Mouse (Mus musculus): ENCODE measurements around the gene Olfr1354. TPM values are rescaled to one million over a fixed set of nuclear protein-coding genes. Genes with fewer than 3 reads are reported as not detected.
"Not testable (repeated sequence)": the region's sequence is repeated elsewhere in the genome, so short reads cannot be mapped to it uniquely, and the experiment has no call there.

The Olfr1354 gene
- not detected in 2 replicates for polyA plus RNA-seq (2012; rRNA removed)

DNA sequence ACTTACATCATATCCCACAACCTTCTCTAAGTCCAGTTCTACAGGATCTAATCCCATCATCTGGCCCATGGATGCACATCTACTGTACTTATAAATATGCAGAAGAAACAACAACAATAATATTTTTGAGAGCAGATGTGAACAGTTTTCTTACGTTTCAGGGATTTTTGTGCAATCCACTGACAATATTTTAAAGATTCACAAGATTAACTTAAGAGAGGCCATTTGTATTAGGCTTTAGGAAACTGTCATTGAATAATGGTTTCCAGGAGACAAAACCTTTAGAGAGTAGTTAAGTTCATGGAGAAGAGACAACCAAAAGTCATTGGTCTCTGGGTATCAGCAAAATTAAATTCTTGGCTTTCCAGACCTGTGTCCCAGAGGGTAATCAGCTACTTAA is at the start of gene Olfr1354:
TSS of gene Olfr1354 (plus strand) at position 301 of the 400 bp plus-strand sequence.
- H3K27ac ChIP-seq (ENCODE audit: insufficient read depth, low read length); H3K4me1 ChIP-seq (ENCODE audit: control insufficient read depth, insufficient read depth, low read length); H3K4me3 ChIP-seq (ENCODE audit: insufficient read depth, low read length): not testable (repeated sequence)

DNA sequence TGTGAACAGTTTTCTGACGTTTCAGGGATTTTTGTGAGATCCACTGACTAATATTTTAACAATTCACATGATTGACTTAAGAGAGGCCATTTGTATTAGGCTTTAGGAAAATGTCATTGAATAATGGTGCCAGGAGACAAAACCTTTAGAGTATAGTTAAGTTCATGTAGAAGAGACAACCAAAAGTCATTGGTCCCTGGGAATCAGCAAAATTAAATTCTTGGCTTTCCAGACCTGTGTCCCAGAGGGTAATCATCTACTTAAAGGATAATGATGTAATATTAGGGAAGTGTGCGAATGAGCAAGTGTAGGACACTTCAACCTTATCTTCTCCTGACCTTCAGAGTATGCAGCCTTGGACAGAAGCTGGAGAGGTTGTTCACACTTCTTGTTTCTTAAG is 37.7 kb upstream of the Olfr1354 start, which contains the start of gene Olfr1355:
TSS of gene Olfr1355 (plus strand) at position 301 of the 400 bp plus-strand sequence.
- TF ChIP-seq CTCF (IDR thresholded peaks at IDR 0.05; ENCODE audit: extremely low read depth, insufficient read depth, low read length), result no peak
- no peak for TF ChIP-seq POLR2A (IDR thresholded peaks at IDR 0.05; ENCODE audit: extremely low read depth, insufficient read depth, low read length)
- Histone ChIP-seq H3K4me1 (ENCODE audit: control insufficient read depth, insufficient read depth, low read length) (no peaks in the 10 kb centered on the region), H3K4me3 (ENCODE audit: insufficient read depth, low read length) (no peak within 1 kb of the TSS), H3K27ac (ENCODE audit: insufficient read depth, low read length) (no peak within 1 kb of the TSS)

GRCm38 (mm10) chr10:78950336-78950735 is 37.4 kb downstream of the Olfr1354 start, which contains the start of gene Olfr8:
Gene Olfr8, plus strand, starts transcription at chr10:78950636.
- H3K27ac ChIP-seq (ENCODE audit: insufficient read depth, low read length); H3K4me3 ChIP-seq (ENCODE audit: insufficient read depth, low read length); H3K4me1 ChIP-seq (ENCODE audit: control insufficient read depth, insufficient read depth, low read length): not testable (repeated sequence)

DNA sequence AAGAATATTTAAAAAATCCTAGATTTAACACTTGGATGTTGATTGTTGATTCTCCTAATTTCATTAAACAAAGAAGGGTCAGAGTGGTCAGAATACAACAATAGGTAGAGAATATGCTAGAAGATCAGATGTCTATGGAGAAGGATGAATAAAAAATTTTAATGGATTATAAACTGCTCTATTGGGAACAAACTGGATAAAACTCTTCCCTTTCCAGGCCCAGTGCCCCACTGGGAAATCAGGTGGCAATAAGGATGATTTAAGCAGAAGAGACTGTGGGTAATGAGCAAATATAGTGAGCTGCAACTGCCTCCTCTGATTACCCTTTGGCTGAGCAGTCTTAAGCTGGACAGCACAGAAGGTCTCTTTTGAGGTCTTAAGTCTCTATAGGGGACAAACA is 50.0 kb downstream of the Olfr1354 start, which contains the start of gene Olfr1353:
TSS of gene Olfr1353 (plus strand) at position 301 of the 400 bp plus-strand sequence.
- H3K4me1 ChIP-seq (ENCODE audit: control insufficient read depth, insufficient read depth, low read length); H3K27ac ChIP-seq (ENCODE audit: insufficient read depth, low read length); H3K4me3 ChIP-seq (ENCODE audit: insufficient read depth, low read length): not testable (repeated sequence)

Other genes with a start within 250 kb of the Olfr1354 start
- gene Casp14, start 194.9 kb upstream of the Olfr1354 start, polyA plus RNA-seq (2012; rRNA removed), result not detected in 2 replicates
- gene Ccdc105, start 160.1 kb upstream of the Olfr1354 start, polyA plus RNA-seq (2012; rRNA removed), result 0.19 TPM in 2 replicates
- 8.8 and 10.0 TPM in 2 replicates for gene Slc1a6, start 132.7 kb upstream of the Olfr1354 start, polyA plus RNA-seq (2012; rRNA removed)
- not detected in 2 replicates for gene Olfr1356, start 61.0 kb upstream of the Olfr1354 start, polyA plus RNA-seq (2012; rRNA removed)
- gene Olfr1355, start 37.6 kb upstream of the Olfr1354 start, polyA plus RNA-seq (2012; rRNA removed), result not detected in 2 replicates
- not detected in 2 replicates for gene Olfr8, start 37.5 kb downstream of the Olfr1354 start, polyA plus RNA-seq (2012; rRNA removed)
- not detected in 2 replicates for gene Olfr1353, start 50.1 kb downstream of the Olfr1354 start, polyA plus RNA-seq (2012; rRNA removed)
- not detected in 2 replicates for gene Olfr1352, start 67.9 kb downstream of the Olfr1354 start, polyA plus RNA-seq (2012; rRNA removed)
- not detected in 2 replicates for gene Olfr1351, start 99.3 kb downstream of the Olfr1354 start, polyA plus RNA-seq (2012; rRNA removed)
- gene Olfr57, start 115.6 kb downstream of the Olfr1354 start, polyA plus RNA-seq (2012; rRNA removed), result not detected in 2 replicates
- gene 2610008E11Rik, start 184.4 kb downstream of the Olfr1354 start, polyA plus RNA-seq (2012; rRNA removed), result 14.6 and 15.1 TPM in 2 replicates
- not detected in 2 replicates for gene Vmn2r80, start 235.6 kb downstream of the Olfr1354 start, polyA plus RNA-seq (2012; rRNA removed)